Mouse (Mus musculus) heart, adult 2 months (tissue): Measurements from ENCODE around the gene Ddx58. TPM values are rescaled to one million over a fixed set of nuclear protein-coding genes. Genes with fewer than 3 reads are reported as not detected.

Source experiments
- DNase-seq, 2 experiments: peaks; one replicate each; pipeline ENCODE4 v3.0.0; 2021
- H3K27ac ChIP-seq: fragments of 200-600 bp; 2 replicates; pipeline ENCODE4 v1.8.1; 2022
- H3K27me3 ChIP-seq: fragments of 200-500 bp; 2 replicates; pipeline ENCODE4 v1.6.1; 2012; ENCODE audit warnings: mild to moderate bottlenecking, low read length, inconsistent platforms, mixed read lengths; ENCODE audit not compliant: control insufficient read depth, insufficient read depth
- H3K36me3 ChIP-seq: fragments of 200-500 bp; 2 replicates; pipeline ENCODE4 v1.6.1; 2012; ENCODE audit warnings: low read length, inconsistent platforms; ENCODE audit not compliant: control insufficient read depth, insufficient read depth
- H3K4me1 ChIP-seq: fragments of 200-500 bp; 2 replicates; pipeline ENCODE4 v1.6.1; 2011; ENCODE audit warnings: low read length; ENCODE audit not compliant: control insufficient read depth, insufficient read depth
- H3K4me3 ChIP-seq: fragments of 200-600 bp; 2 replicates; pipeline ENCODE4 v1.8.1; 2022
- H3K79me2 ChIP-seq: fragments of 200-500 bp; replicated peaks from 2 replicates; pipeline ENCODE4 v1.6.1; 2012; ENCODE audit warnings: mild to moderate bottlenecking, inconsistent platforms, low read length, moderate library complexity, mixed read lengths; ENCODE audit not compliant: control insufficient read depth, insufficient read depth
- H3K9ac ChIP-seq: fragments of 200-500 bp; 2 replicates; pipeline ENCODE4 v1.6.1; 2012; ENCODE audit warnings: low read depth, mild to moderate bottlenecking, control low read depth, inconsistent platforms, low read length, mixed read lengths
- CTCF ChIP-seq: fragments of 200-600 bp; IDR thresholded peaks from 2 replicates; pipeline ENCODE4 v1.8.1; 2022; ENCODE audit warnings: antibody characterized with exemption, mild to moderate bottlenecking, moderate library complexity
- EP300 ChIP-seq: fragments of 200-500 bp; IDR thresholded peaks from 2 replicates; pipeline ENCODE4 v1.6.1; 2011; ENCODE audit warnings: low read depth, low read length, control low read depth; ENCODE audit not compliant: insufficient read depth
- POLR2A ChIP-seq: fragments of 200-500 bp; IDR thresholded peaks from 2 replicates; pipeline ENCODE4 v1.6.1; 2011; ENCODE audit warnings: mild to moderate bottlenecking, low read depth, low read length, control low read depth; ENCODE audit not compliant: insufficient read depth
- WGBS: fragments of 180-500 bp; shearing (Covaris S2); methylation state at CpG from one replicate; pipeline ENCODE4 v1.1.7; 2018; 5-methylcytosine and 5-hydroxymethylcytosine counted together
- intact Hi-C: fragments of 180-260 bp; cut with DNase I; formaldehyde crosslinking; loops from one replicate; pipeline ENCODE4 v1.15.1; 2025
- polyA plus RNA-seq: library from polyadenylated mRNA; depleted of rRNA; stranded (reverse); fragments of >200 nt; gene quantifications from 2 replicates; pipeline ENCODE4 v1.2.3, GENCODE M21; 2012
- total RNA-seq, 2 experiments: library from RNA; stranded (reverse); gene quantifications; 2 replicates each; pipeline ENCODE4 v1.2.3; 2021

Gene Ddx58
- total and polyA plus RNA-seq, 3 experiments = 6.4 to 7.7 (median 7.2) TPM

DNA sequence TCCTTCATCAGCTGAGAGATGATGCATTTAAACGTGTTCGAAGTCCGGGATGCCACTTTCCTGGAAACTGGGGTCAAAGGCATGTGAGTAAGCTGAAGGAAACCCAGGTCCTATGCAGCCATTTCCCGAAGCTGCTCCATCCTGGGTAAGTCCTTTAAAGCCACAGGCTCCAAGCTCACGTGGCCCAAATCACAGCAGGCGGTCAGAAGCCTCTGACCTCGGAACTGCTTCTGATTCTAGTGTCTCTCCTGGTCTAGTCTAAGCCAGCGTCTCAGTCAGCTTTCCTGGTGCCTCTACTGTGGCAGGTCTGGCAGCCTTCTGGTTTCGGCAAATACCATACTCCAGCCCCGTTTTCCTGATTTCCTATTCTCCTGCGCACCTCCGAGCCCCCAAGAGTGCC is 19.2 kb downstream of the Ddx58 start:
- 41% methylated on average over 12 of the region's 12 CpGs for WGBS
- Histone ChIP-seq H3K4me3 (no peak overlapping the region), H3K9ac (no peak overlapping the region)

DNA sequence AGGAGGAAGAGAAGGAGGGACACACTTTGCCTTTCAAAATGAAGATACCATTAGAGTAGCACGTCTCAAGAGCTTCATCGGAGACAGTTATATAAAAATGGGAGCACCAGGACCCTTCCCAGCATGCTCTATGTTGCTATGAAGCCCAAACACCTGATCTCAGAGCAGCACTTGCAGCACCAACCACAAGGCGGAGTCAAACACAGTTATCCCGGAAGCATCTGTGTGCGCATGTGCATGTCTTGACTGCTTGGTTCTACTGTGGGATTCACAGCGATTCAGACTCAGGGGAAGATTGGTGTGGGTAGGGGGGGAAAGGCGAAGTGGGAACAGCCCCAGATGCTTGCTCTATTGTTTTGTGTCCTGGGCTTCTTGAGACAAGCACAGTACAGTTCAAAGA is 21.2 kb downstream of the Ddx58 start:
- TF ChIP-seq CTCF = peak; percentile 35
- TF ChIP-seq EP300 = no peak
- no peak for TF ChIP-seq POLR2A

More for the DNA sequence above, 19.2 kb downstream of the Ddx58 start:
- H3K27me3 ChIP-seq = no peaks in the 10 kb centered on the region
- H3K79me2 ChIP-seq = no peaks in the 10 kb centered on the region
- DNase-seq = no peak
- intact Hi-C loops = no loop called here
- no peak for TF ChIP-seq CTCF
- no peak for TF ChIP-seq EP300
- TF ChIP-seq POLR2A = no peak
- no peaks in the 10 kb centered on the region for H3K36me3 ChIP-seq
- H3K27ac ChIP-seq = no peak overlapping the region
- no peaks in the 10 kb centered on the region for H3K4me1 ChIP-seq

DNA sequence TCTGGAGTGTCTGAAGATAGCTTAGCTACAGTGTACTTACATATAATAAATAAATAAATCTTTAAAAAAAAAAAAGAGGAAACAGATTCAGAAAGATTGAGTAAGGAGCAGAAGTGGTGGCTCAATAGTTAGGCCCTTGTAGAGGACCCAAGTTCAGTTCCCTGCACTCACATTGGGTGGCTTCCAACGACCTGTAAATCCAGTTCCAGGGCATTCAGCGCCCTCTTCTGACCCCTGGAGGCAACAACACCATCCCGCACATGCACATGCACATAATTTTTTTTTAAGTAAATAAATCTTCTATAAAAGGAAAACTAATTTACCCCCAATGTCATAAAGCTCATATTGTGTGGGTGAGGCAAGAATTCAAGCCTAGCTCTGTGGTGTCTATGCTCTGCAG is 21.7 kb downstream of the Ddx58 start:
- intact Hi-C loops = no loop called here
- Histone ChIP-seq H3K9ac (no peak overlapping the region), H3K4me3 (no peak overlapping the region), H3K27ac (no peak overlapping the region), H3K79me2 (no peaks in the 10 kb centered on the region), H3K36me3 (no peaks in the 10 kb centered on the region), H3K4me1 (no peaks in the 10 kb centered on the region), H3K27me3 (no peaks in the 10 kb centered on the region)
- TF ChIP-seq POLR2A = no peak
- TF ChIP-seq CTCF = no peak
- TF ChIP-seq EP300 = no peak
- no peak for DNase-seq
- 61% methylated on average over 3 of the region's 3 CpGs for WGBS

More for the DNA sequence above, 21.2 kb downstream of the Ddx58 start:
- intact Hi-C loops = no loop called here
- Histone ChIP-seq H3K36me3 (no peaks in the 10 kb centered on the region), H3K27ac (no peak overlapping the region), H3K4me1 (no peaks in the 10 kb centered on the region), H3K9ac (no peak overlapping the region), H3K27me3 (no peaks in the 10 kb centered on the region), H3K4me3 (no peak overlapping the region), H3K79me2 (no peaks in the 10 kb centered on the region)
- 74% methylated on average over 7 of the region's 7 CpGs for WGBS
- DNase-seq = no peak

DNA sequence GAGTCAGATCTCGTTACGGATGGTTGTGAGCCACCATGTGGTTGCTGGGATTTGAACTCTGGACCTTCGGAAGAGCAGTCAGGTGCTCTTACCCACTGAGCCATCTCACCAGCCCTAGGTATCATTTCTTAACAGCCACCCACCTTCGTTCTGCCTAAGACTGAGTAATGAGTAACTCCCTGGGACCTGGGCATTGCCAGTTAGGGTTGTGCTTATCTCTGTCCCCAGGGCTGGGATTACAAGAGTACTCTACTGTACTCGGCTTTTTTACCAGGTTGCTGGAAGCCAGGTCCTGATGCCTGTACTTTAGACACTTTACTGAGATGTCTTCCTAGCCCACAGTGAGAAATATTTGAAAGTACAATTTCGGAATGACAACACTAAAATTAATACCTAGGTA is 27.5 kb downstream of the Ddx58 start:
- Histone ChIP-seq H3K4me3 (no peak overlapping the region), H3K36me3 (no peaks in the 10 kb centered on the region), H3K27ac (no peak overlapping the region), H3K79me2 (no peaks in the 10 kb centered on the region), H3K27me3 (no peaks in the 10 kb centered on the region), H3K9ac (no peak overlapping the region), H3K4me1 (no peaks in the 10 kb centered on the region)
- TF ChIP-seq POLR2A (no peak), EP300 (no peak), CTCF (no peak)
- DNase-seq = no peak
- intact Hi-C loops = no loop called here
- 86% methylated on average over 4 of the region's 6 CpGs for WGBS

GRCm38 (mm10) chr4:40207701-40208100 is 31.9 kb downstream of the Ddx58 start:
- no peaks in the 10 kb centered on the region for H3K4me1 ChIP-seq
- no peaks in the 10 kb centered on the region for H3K79me2 ChIP-seq
- intact Hi-C loops = no loop called here
- WGBS = 84% methylated on average over 5 of the region's 5 CpGs
- no peak overlapping the region for H3K27ac ChIP-seq
- H3K4me3 ChIP-seq = no peak overlapping the region
- no peaks in the 10 kb centered on the region; the same call in 1 of the 2 replicates for H3K36me3 ChIP-seq
- DNase-seq = no peak
- no peaks in the 10 kb centered on the region for H3K27me3 ChIP-seq
- TF ChIP-seq EP300 = no peak
- no peak for TF ChIP-seq POLR2A
- no peak for TF ChIP-seq CTCF
- no peak overlapping the region for H3K9ac ChIP-seq

DNA sequence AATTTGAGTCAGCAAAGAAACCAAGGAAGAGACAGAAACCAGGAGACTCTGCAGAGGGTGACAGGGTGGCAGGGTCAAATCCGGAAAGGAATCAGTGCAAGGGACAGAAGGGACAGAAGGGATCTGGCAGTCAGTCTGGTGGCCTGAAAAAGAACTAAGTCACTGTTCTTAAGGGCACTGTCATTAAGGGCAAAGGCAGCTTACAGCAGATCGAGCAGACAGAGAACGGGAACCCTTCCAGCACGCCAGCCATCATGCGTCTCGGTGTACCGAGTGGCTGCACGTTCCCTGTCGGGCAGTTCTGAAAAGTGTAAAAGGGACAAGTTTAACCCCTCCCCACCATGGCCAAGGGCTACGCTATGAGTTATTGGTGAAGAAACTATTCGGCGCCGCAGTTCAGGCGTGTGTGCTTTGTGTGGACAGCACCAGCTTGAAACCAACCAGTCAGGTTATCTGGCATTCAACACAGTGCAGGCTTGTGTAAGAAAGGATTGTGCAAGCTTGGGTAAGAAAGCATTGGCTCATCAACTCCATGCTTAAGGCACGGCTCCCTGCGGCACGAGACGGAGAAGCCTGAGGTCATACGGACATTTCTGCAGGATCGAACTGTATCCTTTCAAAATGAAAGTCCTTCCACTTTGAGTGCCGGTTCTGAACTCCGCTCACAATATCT is 34.3 kb downstream of the Ddx58 start:
- Histone ChIP-seq H3K27ac (no peak overlapping the region), H3K4me3 (no peak overlapping the region), H3K36me3 (no peaks in the 10 kb centered on the region; the same call in 1 of the 2 replicates), H3K27me3 (no peaks in the 10 kb centered on the region), H3K4me1 (no peaks in the 10 kb centered on the region), H3K79me2 (no peaks in the 10 kb centered on the region), H3K9ac (no peak overlapping the region)
- WGBS = 89% methylated on average over 22 of the region's 22 CpGs
- TF ChIP-seq POLR2A (no peak), CTCF (no peak), EP300 (no peak)
- no peak for DNase-seq
- intact Hi-C loops = no loop called here
